Mouse (Mus musculus) spleen, adult 2 months (tissue): ENCODE results near the gene Lrfn4.

ENCODE experiments used
- CTCF ChIP-seq: fragments of 200-500 bp; IDR thresholded peaks from 2 replicates; pipeline ENCODE4 v1.5.1; 2011; ENCODE audit warnings: mild to moderate bottlenecking, inconsistent platforms; ENCODE audit not compliant: insufficient read depth, insufficient read length, insufficient replicate concordance; ENCODE audit errors: extremely low read depth
- POLR2A ChIP-seq: fragments of 200-500 bp; IDR thresholded peaks from 2 replicates; pipeline ENCODE4 v1.6.1; 2011; ENCODE audit warnings: low read depth, low read length, inconsistent platforms

GRCm38 (mm10) chr19:4616546-4616945, 1.1 kb upstream of the Lrfn4 start:
- TF ChIP-seq CTCF (no peak), POLR2A (no peak)
